In the genomic region with DNA sequence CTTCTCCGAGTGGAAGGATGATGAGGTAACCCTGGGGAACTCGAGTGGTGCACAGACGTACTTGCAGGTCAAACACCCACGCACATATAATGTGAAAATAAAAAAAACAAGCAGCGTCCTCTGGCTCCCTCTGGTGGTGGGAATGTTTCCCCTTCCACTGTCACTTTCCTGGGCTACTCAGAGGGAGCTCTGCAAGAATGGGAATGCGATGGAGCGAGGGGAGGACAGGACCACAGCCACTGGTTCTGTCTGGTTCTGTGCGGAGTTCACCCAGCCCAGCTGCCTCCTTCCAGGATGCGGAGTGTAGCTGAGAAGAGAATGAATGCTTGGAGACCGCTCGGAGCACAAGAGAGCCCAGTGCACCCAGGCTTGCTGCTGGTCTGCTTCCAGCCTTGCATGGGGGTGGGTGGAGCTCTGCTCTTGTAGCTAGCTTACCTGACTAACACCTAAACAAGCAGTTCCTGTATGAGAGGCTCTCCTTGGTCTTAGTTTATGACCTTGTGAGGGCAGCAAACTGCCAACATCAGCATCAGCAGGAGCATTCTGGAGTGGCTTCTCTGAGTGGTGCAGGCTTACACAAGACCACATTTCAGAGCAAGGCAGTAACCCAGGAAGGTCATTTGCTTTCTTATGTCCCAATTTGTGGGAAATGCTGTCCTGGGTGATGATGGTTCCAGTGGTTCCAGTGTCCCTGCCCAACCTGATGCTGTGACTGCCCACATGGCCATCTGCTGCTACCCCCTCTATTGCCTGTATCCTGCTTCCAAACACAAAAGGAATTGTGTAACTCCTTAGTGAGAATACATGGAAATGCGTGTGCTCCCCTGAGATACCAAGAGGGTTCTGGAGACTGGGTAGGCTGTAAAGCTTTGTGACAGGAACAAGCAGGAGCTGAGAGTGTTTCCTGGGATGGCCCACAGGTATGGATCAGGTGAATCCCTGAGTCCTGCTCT, we compare ENCODE assay signal across 8 mouse cellular contexts. TPM values are rescaled to one million over a fixed set of nuclear protein-coding genes. Genes with fewer than 3 reads are reported as not detected.
DNase-seq lines count a peak whose midpoint lies in the region; ATAC-seq lines count a peak whose summit lies in the region.

No protein-coding gene starts in this region.

- 0 out of 2 replicates have a peak overlapping the region, but pooled peaks have one; percentile 36 for H3K27ac ChIP-seq in hindbrain, embryonic 15.5 days (replicated peaks)

- 36% methylated on average over 12 of the region's 12 CpGs for WGBS in hindbrain, embryonic 15.5 days

- no peak overlapping the region for H3K4me3 ChIP-seq in hindbrain, embryonic 15.5 days

- no peaks in the 10 kb centered on the region for H3K9me3 ChIP-seq in hindbrain, embryonic 15.5 days

- H3K27me3 ChIP-seq in hindbrain, embryonic 15.5 days, result no peaks in the 10 kb centered on the region

- ATAC-seq in hindbrain, embryonic 15.5 days (ENCODE audit: low FRiP score, low read depth), result peak; percentile 66; the same call in 1 of the 2 replicates

- H3K4me2 ChIP-seq in hindbrain, embryonic 15.5 days, result no peak overlapping the region

- peaks cover 69% of the 10 kb centered on the region for H3K36me3 ChIP-seq in hindbrain, embryonic 15.5 days

- no peaks in the 10 kb centered on the region for H3K4me1 ChIP-seq in hindbrain, embryonic 15.5 days (replicated peaks)

- no peak overlapping the region for H3K9ac ChIP-seq in hindbrain, embryonic 15.5 days

- peak; percentile 81 for DNase-seq in T-cell, adult 2 months (ENCODE audit: low spot score)
- DNase-seq in cerebellum, postnatal 25 days, result peak; percentile 86 to 89
- DNase-seq in frontal cortex, postnatal 36 days (ENCODE audit: low spot score in 2 of 2), result peak; percentile 91 to 95
- peak; percentile 84 to 86 for DNase-seq in layer of hippocampus, postnatal 36 days
- peak; percentile 91 for DNase-seq in lung, postnatal 25 days (ENCODE audit: low spot score)
- DNase-seq in retina, adult 2 months (ENCODE audit: low read depth, low spot score), result peak; percentile 44
- DNase-seq in thymus, postnatal 25 days, result peak; percentile 82

RNA-seq across cellular contexts. Expression of a gene that starts 24.5 kb away (rescaled TPM):
- 128 and 130 TPM in 2 replicates for polyA plus RNA-seq in hindbrain, embryonic 15.5 days (2015; fragmentation: Nextera tagmentation; extraction: Ambion mirVana)
- 10 to 100 TPM; 76.4 to 82.1 TPM for total RNA-seq in layer of hippocampus, postnatal 36 days (2021)

RNA-seq across cellular contexts. Expression of a gene that starts 28.0 kb away (rescaled TPM):
- 118 and 126 TPM in 2 replicates for polyA plus RNA-seq in hindbrain, embryonic 15.5 days (2015; fragmentation: Nextera tagmentation; extraction: Ambion mirVana)
- 100 to 1,000 TPM; 213 TPM for total RNA-seq in layer of hippocampus, postnatal 36 days (2021)

RNA-seq across cellular contexts. Expression of a gene that starts 33.9 kb away (rescaled TPM):
- 51.1 and 69.2 TPM in 2 replicates for polyA plus RNA-seq in hindbrain, embryonic 15.5 days (2015; fragmentation: Nextera tagmentation; extraction: Ambion mirVana)
- 10 to 100 TPM; 91.3 to 94.9 TPM for total RNA-seq in layer of hippocampus, postnatal 36 days (2021)

RNA-seq across cellular contexts. Expression of a gene that starts 49.9 kb away (rescaled TPM):
- polyA plus RNA-seq in hindbrain, embryonic 15.5 days (2015; fragmentation: Nextera tagmentation; extraction: Ambion mirVana), result 71.4 and 71.9 TPM in 2 replicates
- 10 to 100 TPM; 75.0 to 83.5 TPM for total RNA-seq in layer of hippocampus, postnatal 36 days (2021)
